Mouse (Mus musculus) layer of hippocampus, postnatal 36 days (tissue): ENCODE data around the gene Oat. TPM values are rescaled to one million over a fixed set of nuclear protein-coding genes. Genes with fewer than 3 reads are reported as not detected.

Experiments
- DNase-seq, 2 experiments: peaks; one replicate each; pipeline ENCODE4 v3.0.0; 2022
- total RNA-seq, 2 experiments: library from RNA; stranded (reverse); gene quantifications; 2 replicates each; pipeline ENCODE4 v1.2.3; 2021

Oat gene
- total RNA-seq, 2 experiments from 2014 or later = 89.6 to 94.9 TPM

DNA sequence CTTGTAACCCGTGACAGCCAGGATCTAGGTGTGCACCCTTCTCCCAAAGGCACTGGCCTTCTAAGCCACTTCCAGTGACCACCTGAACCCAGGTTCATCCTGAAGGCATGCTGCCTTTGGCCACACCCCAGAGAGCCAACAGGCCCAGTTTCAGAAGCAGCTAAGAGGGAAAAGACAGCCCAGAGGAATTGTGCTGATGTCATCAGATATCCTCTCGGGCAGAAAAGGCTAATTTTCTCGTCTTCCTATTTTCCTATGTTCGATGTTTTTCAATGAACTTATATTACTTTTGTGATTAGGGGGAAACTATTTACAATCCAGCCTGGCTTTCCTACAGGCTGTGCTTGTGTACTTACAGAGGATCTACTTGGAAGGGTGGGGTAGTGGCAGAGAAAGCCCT, 35.6 kb downstream of the Oat start:
- DNase-seq = no peak

DNA sequence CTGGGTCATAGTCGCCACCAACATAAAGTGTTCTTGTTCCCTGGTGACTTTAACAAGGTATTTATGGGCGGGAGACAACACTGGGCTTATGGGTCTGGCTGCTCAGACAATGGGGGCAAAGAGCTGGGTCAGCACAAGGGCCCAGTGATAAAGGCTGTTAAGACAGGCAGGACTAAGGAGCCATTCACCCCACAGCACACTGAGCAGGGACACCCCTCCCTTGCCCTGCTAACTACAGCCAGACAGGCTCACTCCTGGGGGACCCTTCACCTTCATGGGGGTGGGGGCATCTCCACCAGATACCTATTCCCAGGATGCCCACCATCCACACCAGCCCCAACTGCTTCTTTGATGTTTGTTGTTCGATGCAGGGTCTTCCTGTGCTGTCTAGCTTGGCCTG, 47.0 kb downstream of the Oat start:
- no peak for DNase-seq

DNA sequence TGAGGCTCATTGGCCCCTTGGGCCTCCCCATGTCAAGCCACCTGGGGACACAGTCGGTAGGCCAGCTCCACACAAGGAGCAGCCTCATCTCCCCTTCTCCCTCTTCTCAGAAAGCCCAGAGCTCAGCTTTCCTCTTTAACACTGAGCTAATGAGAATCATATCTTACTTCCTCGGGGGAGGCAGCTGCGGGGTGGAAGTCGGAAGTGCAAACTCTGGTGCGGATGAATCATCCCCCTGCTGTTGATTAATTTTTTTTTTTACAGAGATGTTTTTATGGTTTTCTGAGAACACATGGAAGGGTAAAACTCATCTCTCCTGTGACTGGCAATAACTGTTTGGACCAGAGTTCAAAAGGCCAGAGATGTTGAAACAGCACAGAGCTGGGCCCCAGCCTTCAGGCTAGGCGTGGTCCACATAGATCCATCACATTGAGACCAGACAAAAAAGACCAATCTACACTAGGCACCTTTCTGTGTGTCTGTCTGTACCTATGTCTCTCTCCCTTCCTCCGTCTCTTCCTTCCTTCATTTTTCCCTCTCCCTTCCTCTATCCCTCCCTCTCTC, 62.7 kb downstream of the Oat start:
- no peak for DNase-seq

- DNase-seq = no peak
Observed at GRCm38 (mm10) chr7:132509110-132509509, 67.1 kb downstream of the Oat start.

Other genes with a start within 250 kb of the Oat start
- gene Nkx1-2, start 23.2 kb upstream of the Oat start, total RNA-seq = not detected
- 10 to 100 TPM; 25.5 to 26.0 TPM for gene Lhpp, start 34.2 kb upstream of the Oat start, total RNA-seq
- 10 to 100 TPM; 46.4 to 53.3 TPM for gene Fam53b, start 237.5 kb upstream of the Oat start, total RNA-seq